Mouse (Mus musculus): ENCODE data around the gene Mmp17. TPM values are rescaled to one million over a fixed set of nuclear protein-coding genes. Genes with fewer than 3 reads are reported as not detected.
"Not testable (repeated sequence)": the region's sequence is repeated elsewhere in the genome, so short reads cannot be mapped to it uniquely, and the experiment has no call there.

Mmp17 gene
- total RNA-seq, 2 experiments from 2014 or later: not detected

- ATAC-seq (replicated peaks; ENCODE audit: low FRiP score, low TSS enrichment, poor library complexity, severe bottlenecking): no peak
These were observed 893 bp downstream of the Mmp17 start for GRCm38 (mm10) chr5:129584583-129585541.

GRCm38 (mm10) chr5:129586016-129586415, 2.0 kb downstream of the Mmp17 start:
- ATAC-seq (replicated peaks; ENCODE audit: low FRiP score, low TSS enrichment, poor library complexity, severe bottlenecking): peak; percentile 58

- no peak for ATAC-seq (replicated peaks; ENCODE audit: low FRiP score, low TSS enrichment, poor library complexity, severe bottlenecking)
These were observed 2.5 kb downstream of the Mmp17 start for GRCm38 (mm10) chr5:129586471-129586870.

GRCm38 (mm10) chr5:129590915-129591314, 6.9 kb downstream of the Mmp17 start:
- no peak for ATAC-seq (replicated peaks; ENCODE audit: low FRiP score, low TSS enrichment, poor library complexity, severe bottlenecking)

- ATAC-seq (replicated peaks; ENCODE audit: low FRiP score, low TSS enrichment, poor library complexity, severe bottlenecking): peak; percentile 88
These were observed 10.4 kb downstream of the Mmp17 start for GRCm38 (mm10) chr5:129594116-129595114.

- no peak for ATAC-seq (replicated peaks; ENCODE audit: low FRiP score, low TSS enrichment, poor library complexity, severe bottlenecking)
These were observed 18.1 kb downstream of the Mmp17 start for GRCm38 (mm10) chr5:129602071-129602487.

GRCm38 (mm10) chr5:129607476-129607875, 23.5 kb downstream of the Mmp17 start:
- ATAC-seq (replicated peaks; ENCODE audit: low FRiP score, low TSS enrichment, poor library complexity, severe bottlenecking): no peak

- peak; percentile 82 for ATAC-seq (replicated peaks; ENCODE audit: low FRiP score, low TSS enrichment, poor library complexity, severe bottlenecking)
These were observed 27.1 kb downstream of the Mmp17 start for GRCm38 (mm10) chr5:129611060-129611459.

GRCm38 (mm10) chr5:129620600-129620999, 36.6 kb downstream of the Mmp17 start:
- ATAC-seq (replicated peaks; ENCODE audit: low FRiP score, low TSS enrichment, poor library complexity, severe bottlenecking): not testable (repeated sequence)

GRCm38 (mm10) chr5:129621361-129621760, 37.4 kb downstream of the Mmp17 start:
- ATAC-seq (replicated peaks; ENCODE audit: low FRiP score, low TSS enrichment, poor library complexity, severe bottlenecking): no peak

GRCm38 (mm10) chr5:129626099-129626498, 42.1 kb downstream of the Mmp17 start:
- no peak for ATAC-seq (replicated peaks; ENCODE audit: low FRiP score, low TSS enrichment, poor library complexity, severe bottlenecking)

- not testable (repeated sequence) for ATAC-seq (replicated peaks; ENCODE audit: low FRiP score, low TSS enrichment, poor library complexity, severe bottlenecking)
These were observed 42.6 kb downstream of the Mmp17 start for GRCm38 (mm10) chr5:129626586-129626985.

- ATAC-seq (replicated peaks; ENCODE audit: low FRiP score, low TSS enrichment, poor library complexity, severe bottlenecking): not testable (repeated sequence)
These were observed 48.6 kb downstream of the Mmp17 start for GRCm38 (mm10) chr5:129632270-129633250.

GRCm38 (mm10) chr5:129650858-129651257, 66.9 kb downstream of the Mmp17 start:
- no peak for ATAC-seq (replicated peaks; ENCODE audit: low FRiP score, low TSS enrichment, poor library complexity, severe bottlenecking)

GRCm38 (mm10) chr5:129657016-129657415, 73.0 kb downstream of the Mmp17 start:
- ATAC-seq (replicated peaks; ENCODE audit: low FRiP score, low TSS enrichment, poor library complexity, severe bottlenecking): no peak

GRCm38 (mm10) chr5:129657931-129658330, 74.0 kb downstream of the Mmp17 start:
- no peak for ATAC-seq (replicated peaks; ENCODE audit: low FRiP score, low TSS enrichment, poor library complexity, severe bottlenecking)

Data from megakaryocyte-erythroid progenitor cell, adult 5-6 weeks (primary cell).